Mouse (Mus musculus): ENCODE data around the gene Adgrg1.

The Adgrg1 gene

DNA sequence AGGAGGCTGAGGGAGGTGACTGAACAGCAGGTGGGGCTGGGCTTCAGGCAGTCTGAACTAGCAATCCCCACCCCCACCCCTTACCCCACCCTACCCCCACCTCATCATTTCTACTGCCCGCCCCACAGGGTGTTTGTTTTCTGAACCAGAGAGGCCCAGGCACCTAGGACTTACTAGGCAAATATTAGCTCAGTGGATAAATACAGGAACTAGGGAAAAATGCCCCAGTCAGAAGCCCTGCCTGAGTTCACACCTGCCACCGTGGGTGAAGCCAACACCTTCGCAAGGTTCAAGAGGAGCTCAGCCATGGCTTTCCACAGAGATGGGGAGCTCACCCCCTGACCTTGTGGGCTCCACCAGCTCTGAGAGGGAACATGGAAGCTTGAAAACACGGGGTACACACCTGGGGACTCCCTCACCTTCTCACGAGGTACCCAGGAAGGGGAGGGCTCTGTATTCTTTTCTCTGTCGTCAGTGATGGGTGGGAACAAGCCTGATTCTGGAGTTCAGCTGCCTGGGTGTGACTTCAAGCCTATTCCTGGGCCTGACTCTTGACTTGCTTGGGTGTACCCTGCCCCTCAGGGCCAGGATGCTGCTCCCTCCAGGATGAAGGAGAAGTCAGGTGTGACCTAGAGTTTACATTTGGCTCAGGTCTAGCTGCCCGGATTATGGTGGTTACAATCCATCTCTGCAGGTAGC lies at the start of gene Adgrg1:
Adgrg1 (plus strand) TSS at position 285 of the 699 bp plus-strand sequence.
- DNase-seq: peak; percentile 38

DNA sequence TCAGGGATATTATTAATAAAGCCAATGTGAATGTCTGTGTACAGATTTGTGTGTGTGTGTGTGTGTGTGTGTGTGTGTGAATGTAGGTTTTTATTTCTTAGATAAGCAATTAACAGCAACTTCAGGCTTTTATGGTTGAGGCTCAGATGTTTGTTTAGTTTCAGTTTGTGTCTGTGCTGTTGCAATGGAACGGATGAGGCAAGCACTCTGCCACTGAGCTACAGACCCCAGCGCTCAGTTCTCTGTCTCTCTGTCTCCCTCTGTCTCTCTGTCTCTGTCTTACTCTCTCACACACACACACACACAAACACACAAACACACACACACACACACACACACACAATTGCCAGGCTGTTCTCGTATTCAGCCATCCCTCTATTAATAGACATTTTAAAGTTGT lies 46.3 kb upstream of the Adgrg1 start:
- no peak for DNase-seq

DNA sequence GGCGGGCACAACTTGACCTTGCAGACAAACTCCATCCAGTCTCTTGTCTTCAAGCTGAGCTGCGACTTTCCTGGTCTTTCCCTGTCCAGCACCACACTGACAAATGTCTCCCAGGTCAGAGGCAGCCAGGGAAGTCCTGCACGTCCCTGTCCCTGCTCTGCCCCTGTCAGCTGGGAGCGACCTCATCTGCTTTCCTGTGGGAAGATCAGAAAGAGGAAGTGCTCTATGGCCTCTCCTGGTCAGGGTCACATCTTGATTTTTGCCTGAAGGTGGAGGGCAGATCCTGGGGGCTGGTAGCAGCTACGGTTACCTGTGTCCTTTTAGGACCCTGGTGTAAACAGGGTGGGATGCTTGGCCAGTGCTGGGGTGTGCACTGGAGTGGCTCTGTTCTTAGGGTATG lies 40.6 kb upstream of the Adgrg1 start:
- no peak for DNase-seq

DNA sequence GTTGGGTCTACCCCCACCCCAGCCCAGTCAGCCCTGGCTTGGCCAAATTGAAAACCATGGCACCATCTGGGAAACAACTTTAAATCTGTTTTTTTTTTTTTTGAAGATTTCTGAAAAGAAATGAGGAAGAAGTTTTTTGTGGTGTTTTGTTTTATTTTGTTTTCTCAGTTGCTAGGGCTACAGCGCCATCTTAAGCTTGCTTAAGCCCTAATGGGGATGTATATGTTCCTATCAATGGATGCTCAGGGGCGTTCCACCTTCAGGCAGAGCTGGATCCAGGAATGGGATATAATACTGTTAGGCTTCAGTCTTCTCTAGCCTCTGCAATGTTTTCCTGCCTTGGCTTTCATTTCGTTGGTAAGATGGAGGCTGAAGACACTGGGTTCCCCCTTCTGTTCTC lies 39.4 kb upstream of the Adgrg1 start:
- no peak for DNase-seq

DNA sequence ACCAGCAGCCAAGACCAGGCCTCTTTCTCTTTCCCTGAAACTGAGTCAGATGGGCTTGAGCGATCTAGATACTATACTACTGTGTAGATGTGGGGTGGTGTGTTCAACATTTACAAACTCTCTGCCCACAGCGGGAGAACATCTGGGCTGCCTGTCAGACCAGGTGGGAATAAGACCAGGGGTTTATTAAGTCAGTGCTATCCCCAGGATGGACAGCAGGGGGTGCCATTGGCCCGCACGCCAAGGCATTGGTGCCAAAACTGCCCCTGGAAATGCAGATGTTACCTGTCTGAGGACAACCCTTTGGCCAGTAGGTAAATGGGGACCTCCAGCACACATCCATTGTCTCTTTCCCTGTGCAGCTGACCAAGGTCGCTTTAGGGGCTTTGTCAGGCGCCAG lies 32.0 kb upstream of the Adgrg1 start:
- DNase-seq: peak; percentile 78

DNA sequence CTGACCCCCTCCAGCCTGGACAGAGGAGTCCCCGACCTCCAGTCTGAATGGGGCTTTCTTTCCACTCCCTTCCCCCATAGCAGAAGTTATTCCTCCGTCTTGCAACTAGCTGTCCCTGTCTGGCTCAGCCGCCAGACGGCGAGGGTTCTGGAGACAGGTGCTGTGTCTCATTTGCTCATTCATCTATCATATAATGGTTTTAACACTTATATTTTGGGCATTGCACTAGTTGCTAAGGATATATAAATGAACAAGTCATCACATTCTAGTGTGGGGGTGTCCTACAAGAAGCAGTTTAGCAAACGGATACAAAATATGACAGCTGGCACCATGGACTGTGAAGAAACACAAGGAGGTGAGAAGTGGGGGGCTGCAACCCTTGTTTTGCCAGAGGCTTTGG lies 29.4 kb upstream of the Adgrg1 start:
- DNase-seq: no peak

DNA sequence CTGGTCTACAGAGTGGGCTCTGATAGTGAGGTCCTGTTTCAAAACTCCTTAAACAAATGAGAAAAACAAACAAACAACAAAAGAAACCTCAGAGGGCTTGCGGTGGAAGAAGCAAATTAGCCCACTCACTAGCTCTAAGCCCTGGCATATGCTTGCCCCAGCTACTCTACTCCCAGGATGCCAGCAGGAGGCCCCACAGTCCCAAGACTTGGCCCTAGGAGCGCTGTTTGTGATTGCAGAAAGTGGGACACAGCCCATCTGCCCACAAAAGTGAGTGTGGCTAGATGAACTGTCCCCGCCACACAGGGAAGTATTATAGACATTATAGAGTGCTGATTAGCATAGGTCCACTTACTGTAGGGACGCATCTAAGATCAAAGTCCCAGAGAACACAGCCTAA lies 26.1 kb upstream of the Adgrg1 start:
- DNase-seq: no peak

DNA sequence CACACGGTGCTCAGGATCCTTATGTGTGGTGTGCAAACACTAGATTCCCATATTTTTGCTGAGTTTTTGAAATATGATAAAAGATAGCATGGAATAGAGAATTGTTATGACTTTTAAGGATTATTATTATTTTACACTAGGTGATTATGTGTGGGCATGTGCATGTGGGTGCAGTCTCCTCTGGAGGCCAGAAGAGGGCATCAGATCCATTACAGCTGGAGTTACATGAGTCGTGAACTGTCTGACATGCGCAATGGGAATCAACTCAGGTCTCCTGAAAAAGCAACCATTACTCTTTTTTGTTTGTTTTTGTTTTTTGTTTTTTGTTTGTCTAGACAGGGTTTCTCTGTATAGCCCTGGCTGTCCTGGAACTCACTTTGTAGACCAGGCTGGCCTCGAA lies 25.5 kb upstream of the Adgrg1 start:
- DNase-seq: no peak

DNA sequence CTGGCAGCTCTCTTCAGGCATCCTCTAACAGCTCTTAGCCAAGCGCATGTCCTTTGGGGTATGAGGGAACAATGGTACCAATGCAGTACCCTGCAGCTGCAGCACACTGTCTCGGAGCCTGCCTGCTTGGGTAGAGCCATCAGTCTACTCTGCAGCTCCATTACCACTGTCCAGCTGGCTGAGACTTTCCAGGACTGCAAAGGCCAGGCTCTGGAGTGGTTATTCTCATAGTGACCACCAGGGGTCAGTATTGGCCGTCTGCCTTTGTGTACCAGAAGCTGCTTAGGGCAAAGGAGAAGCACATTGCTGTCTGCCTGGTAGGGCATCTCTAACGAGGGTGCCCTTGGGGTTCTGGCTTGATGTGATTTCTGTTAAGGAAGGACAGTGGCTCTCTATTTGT lies 24.5 kb upstream of the Adgrg1 start:
- DNase-seq: peak; percentile 76

DNA sequence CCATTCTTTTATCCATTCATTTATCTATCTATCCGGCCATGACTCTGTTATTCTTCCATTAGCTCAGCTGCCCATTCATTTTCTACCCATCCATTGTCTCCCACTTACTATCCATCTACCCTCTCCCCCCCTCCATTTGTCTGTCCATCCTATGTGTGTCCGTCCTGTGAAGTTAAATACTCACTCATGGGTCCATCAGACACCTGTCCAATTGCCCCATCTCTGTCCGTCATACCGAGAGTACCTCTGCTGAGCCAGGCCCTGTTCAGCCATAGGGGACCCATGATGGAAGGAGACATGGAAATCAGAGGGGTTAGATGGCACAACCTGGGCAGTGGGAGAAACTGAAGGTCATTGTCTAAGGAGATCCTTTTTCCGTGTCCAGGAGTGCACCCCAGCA lies 24.1 kb upstream of the Adgrg1 start:
- DNase-seq: no peak

DNA sequence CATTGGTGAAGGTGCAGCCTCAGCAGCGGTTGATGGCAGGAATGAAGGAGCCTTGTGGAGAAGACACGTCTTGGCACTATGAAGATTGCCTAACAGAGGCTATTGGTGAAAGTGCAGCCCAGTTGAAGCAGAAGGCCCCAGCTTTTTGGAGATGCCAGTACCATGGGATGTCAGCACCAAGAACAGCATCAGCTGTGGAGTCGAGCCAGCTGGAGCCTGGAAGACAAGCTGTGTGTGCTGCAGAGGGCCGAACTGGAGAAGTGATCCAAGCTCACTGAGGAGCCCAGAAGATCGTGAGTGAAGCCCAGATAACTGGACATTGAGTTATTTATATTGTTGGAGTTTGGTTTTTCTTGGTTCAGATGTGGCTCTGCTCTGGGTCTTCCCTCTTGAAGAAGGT lies 22.5 kb upstream of the Adgrg1 start:
- no peak for DNase-seq

DNA sequence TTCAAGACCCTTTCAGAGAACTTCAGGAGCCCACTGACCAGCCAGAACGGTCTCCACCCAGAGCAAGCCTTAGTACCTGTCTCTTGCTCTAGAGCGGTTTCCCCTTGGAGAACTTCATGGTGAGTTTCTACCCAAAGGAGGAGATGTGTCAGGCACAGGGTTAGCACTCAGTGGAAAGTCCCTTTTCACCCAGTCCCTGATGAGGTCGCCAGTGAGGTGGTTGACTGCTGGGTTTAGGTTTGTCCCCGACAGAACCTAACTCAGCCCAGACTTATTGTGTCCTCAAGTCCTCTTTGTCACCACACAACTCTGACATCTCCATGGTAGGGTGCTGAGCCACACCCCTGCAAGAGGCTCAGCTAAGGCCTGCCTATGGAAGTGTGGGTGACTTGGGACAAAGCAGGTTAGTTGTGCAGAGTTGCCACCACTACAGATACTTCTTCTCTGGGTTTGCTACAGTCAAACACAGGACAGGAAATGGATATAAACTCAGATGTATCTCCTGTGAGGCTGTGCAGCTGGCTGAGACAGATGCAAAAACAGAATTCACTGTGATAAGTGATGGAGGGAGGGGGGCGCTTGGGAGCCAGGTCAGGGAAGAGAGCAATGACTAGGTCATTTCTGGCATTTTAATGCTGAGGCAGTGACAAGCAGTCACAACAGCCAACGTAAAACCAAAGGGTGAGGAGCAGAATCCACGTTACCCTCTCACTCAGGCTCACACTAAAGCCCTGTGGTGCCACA lies 20.8 kb upstream of the Adgrg1 start:
- DNase-seq: peak; percentile 45

DNA sequence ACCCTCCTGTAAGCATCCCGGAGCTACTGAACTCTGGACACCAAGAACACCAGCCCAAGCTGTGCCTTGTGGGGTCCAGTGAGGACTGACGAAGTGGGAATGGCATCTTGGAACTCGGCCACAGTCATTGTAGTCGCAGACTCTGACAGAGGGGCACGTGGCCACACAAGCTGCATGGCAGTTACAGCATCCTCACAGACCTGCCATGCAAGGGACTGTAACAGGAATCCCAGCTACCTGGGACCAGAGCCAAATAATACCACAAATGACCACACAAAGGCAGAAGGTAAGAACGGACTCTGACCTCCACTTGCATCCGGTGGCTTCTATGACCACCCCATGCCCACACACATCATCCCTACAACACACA lies 20.2 kb upstream of the Adgrg1 start:
- DNase-seq: no peak

DNA sequence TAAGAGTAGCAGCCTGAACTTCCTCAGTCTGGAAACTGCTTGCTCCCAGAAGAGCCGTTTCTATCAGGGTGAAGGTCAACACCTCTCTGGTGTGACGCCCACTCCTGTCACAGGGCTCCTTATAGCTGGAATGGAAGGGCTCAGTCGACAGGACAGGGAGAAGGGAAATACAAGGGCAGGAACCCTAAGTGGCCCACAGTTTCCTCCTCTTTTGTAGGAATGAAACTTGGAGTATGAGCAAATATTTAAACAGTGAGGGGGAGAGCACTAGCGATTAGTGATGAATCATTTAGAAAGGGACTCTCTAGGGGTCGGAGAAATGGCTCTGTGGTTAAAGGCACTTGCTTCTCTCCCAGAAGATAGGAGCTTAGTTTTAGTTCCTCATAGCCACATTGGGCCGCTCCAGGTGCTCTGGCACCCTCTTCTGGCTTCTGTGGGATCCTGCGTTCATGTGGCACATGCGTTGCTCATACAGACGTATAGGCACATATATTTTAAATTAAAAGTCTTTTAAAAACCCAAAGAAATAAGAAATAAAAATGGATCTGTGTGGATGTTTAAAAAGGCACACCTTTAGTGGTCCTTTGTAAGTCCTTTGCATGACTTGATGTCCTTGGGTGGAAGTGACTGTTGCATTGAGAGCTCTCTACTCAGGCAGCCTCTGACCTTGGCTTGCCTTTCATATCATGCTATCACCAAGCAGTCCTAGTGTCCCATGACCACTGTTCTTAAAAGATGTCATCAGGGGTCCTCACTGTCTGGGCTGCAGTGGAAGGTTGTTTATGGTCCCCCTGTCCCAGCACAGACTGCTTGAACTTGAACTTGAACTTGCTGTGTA lies 19.4 kb upstream of the Adgrg1 start:
- peak; percentile 82 for DNase-seq

DNA sequence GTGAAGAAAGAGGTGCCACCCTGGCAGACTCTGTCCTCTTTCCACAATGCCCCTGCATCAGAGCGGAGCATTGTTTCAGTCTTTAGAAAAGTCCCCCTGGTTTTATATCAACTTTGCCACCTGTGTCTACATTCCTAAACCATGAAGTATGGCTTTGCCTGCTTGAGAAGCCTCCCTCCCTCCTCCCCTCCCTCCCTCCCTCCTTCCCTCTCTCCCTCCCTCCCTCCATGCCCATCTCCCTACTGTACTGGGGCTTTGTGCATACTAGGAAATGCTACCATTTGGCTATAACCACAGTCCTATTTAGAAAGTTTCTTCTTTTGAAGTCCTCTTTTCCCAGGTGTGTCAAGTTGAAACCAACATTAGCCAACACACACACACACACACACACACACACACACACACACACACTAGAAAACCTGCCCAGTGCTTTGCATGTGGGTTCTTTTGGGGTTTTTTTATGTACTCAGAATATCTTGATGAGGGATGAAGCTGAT lies 18.4 kb upstream of the Adgrg1 start:
- DNase-seq: no peak

DNA sequence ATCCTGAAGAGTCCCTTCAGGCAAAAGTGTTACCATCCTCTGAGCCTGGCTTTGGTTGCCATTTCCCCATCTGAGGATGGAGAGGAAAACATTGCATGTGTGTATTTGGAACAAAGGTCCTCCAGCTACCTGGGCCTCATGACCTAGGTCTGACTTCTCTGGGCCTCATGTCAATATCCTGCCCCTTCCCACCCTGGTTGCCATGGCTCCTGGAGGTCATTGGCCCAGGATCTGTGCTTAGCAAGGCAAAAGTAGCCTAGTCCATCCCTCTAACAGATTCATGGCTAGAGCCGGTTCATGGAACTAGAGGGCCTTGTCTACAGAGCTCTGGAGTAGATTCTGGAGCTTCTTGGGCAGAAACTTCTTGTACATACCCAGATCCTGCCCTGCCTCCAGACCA lies 12.3 kb upstream of the Adgrg1 start:
- peak; percentile 47 for DNase-seq

DNA sequence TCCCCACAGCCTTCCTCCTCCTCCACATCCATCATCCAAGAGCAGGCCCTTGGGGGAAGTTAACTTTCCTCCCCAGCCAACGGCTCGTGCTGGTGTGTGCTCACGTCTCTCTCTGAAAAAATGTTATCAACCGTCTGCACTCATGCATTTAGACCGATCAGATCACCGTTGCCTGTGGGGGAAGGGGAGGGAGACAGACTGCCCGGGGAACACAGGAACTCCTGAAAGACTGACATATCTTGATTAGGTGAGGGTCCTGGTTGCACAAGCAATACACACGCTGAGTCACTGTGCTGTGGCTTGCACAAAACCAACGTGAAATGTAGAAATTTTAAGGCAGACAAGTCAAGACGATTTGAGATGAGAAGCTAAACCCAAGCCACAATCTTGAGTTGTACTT lies 9.7 kb upstream of the Adgrg1 start:
- DNase-seq: peak; percentile 91

DNA sequence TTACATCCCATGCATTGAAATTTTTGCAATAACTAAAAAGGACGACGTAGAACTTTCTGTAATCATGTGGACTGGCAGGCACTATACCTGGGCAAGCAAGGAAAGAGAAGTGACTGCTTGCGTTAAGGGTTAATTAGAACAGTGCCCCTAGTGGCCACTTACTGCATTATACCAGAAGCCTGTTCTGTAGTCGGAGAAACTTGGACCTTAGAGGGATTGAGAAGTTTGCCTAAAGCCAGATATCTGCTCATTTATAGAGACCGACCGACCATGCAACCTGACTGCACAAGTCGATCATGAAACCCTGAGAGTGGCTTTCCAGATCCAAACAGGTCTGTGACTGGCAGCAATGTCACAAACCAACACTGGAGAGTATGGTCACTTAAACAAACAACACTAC lies 8.0 kb upstream of the Adgrg1 start:
- DNase-seq: peak; percentile 83

DNA sequence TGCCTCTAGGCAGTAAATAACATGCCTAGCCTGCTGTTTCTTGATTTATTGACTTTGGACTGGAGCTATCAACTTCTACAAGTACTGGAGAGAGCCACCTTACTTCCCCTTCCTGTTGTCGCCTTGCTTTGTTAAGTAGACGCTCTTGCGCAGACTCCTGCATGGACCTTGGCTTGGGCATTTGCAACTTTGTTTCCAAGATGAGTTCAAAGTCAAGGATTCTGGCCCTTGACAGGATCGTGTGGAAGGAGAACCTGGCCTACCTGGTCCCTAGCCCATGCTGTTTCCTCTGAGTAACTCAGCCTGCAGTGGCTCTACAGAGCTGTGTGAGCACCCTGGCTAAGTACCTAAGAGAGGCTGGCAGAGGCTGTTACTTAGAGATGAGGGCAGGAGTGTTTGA lies 7.5 kb upstream of the Adgrg1 start:
- DNase-seq: no peak

DNA sequence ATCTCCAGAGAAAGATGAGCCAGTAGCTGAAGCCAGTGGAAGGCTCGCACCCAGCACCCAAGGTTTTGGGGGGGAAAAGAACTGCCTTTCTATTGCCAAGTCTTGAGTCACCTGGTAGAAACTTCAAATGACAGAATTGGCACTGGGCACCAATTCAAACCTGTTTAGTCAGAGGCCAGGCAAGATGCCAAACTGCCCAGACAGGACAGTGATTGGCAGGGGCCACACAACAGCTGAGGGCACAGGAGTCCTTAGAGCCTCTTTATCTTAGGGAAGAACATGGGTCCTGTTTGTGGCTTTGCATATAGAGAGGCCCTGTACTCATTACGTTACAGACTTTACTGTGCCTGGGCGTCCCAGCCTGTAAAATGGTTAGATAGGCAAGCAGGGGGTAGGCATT lies 7.0 kb upstream of the Adgrg1 start:
- peak; percentile 24 for DNase-seq

DNA sequence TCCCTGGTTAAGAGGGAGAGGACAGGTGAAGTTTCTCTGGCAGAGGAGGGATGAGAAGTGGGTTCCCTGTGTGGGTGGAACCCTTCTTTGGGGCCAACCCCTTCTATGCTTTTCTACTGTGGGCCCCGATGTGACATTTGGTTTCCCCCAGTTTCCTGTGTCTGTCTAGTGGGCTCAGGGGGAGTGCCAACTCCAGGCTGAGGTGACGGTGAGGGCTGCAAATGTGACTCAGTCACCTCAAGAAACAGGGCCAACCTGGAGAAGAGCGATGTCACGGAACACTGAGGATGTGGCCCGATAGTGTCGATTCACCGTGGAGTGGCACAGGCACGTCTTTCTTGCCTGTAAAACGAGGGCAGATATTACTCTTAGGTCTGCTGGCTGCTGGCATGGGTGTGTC lies 1.3 kb upstream of the Adgrg1 start:
- DNase-seq: no peak

DNA sequence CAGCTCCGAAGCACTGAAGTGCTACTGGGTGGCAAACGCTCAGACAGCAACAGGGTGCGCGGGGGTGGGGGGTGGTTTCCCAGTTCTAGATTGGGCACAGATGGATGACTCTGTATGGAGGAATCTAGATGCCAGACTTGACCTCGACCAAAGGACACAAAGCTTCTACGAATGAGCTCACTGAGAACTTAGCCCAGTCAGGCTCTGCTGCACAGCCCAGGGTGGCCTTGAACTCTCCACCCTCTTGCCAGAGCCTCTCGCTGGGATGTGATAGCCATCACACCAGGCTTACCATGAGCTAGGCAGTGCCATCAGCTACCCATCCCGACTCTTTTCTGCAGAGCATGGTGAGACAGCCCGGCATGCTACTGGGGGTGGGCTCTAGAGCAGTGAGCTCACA lies 765 bp upstream of the Adgrg1 start:
- no peak for DNase-seq

DNA sequence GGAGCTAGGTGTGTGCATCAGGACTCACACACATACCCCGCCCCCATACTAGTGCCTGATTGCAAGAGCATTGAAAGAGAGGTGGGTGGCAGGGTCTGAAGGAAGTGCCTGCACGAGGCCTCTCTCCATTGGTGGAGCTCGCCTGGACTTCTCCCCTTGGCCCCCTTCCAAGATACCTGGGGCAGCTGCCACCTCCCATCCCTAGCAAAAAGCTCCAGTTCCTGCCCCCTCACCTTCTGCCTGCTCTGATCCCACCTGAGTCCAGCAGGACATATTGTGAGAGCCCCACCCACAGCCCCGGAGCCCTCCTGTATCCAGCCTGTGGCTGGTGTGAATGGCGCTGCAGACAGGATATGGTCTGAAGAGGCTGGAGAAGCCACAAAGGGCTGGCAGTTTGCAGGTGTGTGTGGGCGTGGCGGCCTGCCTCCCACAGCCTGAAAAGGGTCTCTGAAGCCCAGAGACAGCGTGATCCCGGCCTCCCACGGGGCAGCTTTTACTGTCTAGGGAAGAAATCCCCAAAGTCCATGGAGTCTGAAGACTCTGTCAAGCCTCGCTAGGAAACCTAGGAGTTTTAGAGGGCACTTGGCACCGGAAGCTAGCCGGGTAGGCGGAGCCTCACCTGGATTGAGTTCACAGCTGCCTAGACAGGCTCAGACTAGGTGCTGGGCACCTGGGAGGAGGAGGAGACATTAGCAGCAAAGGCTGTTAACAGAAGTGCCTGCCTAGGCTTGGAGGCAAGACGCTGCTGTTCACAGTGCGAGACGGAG lies 2.3 kb downstream of the Adgrg1 start:
- no peak for DNase-seq

Measured in liver (tissue).